Mouse (Mus musculus) layer of hippocampus, adult 9-10 months (tissue): Measurements from ENCODE around the gene 1110012L19Rik.
"Not testable (repeated sequence)": the region's sequence is repeated elsewhere in the genome, so short reads cannot be mapped to it uniquely, and the experiment has no call there.

ENCODE experiments used
- DNase-seq: peaks from one replicate; pipeline ENCODE4 v3.0.0; 2022; ENCODE audit warnings: low spot score

Gene 1110012L19Rik

DNA sequence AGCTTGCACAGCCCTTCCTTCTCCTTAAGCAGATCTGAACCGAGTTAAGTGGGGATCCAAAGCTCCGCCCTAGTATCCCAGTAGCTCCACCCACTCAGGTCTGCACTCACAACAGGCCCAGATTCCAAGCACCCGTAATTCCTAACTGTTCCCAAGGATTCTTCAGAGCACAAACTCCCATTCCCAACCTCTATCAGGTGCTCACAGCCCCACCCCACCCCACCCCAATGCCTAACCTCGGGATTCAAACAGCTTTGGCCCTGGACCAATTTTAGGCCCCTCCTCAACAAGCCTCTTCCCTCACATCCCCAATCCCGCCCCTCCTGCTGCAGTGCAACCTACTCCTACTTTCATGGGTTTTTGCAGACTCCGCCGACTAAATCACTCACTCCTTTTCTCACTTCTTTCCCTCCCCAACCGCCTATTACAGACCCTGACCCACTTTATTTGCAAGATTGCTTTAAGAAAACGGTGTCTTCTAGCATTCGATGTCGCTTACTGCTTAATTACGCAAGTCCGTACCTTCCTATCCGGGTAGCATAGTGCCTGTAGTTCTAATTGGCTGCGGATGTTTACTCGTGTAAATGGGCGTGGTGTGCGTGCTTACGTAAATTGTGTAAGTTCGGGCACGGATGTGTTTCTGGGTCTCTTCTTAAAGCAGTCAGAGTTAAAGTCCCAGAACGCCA, at the start of gene 1110012L19Rik:
TSS of gene 1110012L19Rik (plus strand) at position 602 of the 686 bp plus-strand sequence.
- peak; percentile 77 for DNase-seq

DNA sequence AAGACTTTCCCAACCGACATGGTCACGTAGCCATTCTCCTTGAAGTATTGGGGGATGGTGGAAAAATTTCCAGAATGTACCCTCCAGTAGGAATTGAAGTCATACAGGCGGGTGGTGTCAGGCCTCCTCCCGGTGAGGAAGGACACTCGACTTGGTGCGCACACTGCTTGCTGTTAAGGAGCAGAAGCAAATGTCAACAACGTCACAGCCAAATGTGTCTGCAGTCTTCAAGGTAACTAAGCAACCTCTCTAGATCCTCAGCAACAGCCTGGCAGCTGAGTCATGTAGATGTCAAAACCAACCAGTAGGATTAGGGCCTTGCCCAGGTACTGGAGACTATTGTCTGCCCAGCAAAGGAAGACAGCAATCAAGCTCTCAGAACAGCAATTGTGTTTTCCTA, 22.7 kb upstream of the 1110012L19Rik start:
- no peak for DNase-seq

DNA sequence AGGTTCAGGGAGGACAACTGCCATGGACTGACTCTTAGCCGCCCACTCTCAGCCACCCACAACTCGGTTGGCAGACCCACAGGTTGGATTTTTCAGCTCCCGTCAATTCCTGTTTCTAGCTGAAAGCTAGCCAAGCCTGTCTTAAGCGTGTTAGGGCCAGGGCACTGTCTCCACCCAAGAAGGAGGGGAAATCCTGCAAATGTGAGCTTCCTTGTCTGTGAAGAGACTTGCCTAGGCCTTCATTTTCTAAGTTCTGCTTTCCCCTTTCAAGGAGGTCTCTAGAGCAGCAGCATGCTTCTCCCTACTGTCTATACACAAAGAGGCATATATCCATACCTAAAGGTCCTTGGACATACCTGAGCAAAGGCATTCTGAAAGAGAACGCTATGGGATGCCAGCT, 22.2 kb upstream of the 1110012L19Rik start:
- no peak for DNase-seq

DNA sequence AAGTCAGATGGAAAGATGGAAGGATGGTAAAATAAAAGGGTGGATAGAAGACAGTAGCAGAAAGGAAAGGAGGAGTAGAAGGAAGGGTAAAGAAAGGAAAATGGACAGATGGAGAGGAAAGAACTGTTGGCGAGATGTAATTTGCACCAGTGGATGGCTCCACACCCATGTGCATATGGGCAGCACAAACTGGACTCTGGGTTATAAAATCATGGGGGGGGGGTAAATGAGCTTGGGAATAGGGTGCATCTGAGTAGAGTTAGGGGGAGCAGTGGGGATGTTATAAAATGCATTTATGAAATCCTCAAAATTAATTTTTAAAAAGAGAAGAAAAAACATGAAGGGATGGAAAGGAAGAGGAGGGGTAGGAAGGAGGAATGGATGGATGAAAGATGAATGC, 21.5 kb upstream of the 1110012L19Rik start:
- DNase-seq, result no peak

DNA sequence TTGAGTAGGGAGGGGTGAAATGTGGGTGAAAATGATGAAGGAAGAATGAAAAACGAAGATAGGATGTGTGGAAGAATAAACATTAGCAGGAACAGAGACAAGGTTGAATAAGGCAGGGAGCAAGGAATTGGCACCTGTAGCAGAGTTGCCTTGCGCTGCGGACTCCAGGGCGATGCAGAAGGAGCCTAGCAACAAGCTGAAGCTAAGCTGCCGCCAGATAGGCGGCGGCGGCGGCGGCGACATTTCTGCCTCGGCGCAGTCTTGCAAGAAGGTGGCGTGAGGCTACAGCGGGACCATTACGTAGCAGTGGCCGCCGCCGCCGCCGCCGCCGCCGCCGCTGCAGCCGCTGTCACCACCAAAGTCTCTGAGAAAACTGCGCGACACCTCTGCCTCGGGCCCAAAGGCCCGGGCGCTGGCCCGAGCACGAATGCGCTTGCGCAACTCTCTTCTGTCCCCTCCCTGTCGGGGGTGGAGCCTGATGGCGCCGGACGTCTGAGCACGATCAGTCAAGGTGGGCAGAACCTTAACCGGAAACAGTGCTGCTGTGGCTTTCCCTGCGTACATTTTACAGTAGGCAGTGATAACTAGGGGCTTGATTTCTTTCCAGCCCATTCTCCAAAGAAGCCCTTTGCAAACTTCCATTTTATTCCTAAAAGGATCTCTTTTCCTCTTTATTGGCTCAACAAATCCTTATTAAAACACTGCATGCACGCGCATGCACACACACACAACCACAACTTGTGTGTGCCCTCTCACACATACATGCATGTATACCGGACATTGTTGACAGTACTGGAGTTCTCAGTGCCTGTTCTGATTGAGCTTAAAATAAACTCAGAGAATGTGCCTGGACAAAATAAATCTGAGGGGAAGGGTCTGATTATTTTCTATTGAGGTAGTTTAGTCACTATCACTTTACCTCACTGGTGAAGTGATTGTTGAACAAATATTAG, 20.7 kb upstream of the 1110012L19Rik start, which contains the start of gene Ids:
TSS of gene Ids (minus strand) at position 424 of the 953 bp plus-strand sequence.
- peak; percentile 35 for DNase-seq

DNA sequence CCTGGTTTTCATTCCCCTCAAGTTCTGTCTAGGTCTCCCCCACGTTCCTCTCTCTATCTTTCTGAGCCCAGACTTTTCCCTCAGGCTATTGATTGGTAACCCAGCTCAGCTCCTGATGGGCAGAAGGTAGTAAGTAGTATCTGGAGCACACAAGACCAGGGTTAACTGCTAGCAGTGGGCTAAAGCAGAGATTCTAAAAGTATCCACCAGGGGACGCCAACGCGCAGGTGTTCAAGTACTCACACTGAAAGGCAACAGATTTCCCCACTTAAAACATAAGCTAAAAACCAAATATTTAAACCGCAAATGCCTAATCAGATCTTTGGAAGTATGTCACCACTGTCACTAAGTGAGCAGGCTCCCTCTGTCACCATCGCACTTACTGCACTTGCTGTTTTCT, 15.9 kb upstream of the 1110012L19Rik start:
- DNase-seq, result not testable (repeated sequence)

DNA sequence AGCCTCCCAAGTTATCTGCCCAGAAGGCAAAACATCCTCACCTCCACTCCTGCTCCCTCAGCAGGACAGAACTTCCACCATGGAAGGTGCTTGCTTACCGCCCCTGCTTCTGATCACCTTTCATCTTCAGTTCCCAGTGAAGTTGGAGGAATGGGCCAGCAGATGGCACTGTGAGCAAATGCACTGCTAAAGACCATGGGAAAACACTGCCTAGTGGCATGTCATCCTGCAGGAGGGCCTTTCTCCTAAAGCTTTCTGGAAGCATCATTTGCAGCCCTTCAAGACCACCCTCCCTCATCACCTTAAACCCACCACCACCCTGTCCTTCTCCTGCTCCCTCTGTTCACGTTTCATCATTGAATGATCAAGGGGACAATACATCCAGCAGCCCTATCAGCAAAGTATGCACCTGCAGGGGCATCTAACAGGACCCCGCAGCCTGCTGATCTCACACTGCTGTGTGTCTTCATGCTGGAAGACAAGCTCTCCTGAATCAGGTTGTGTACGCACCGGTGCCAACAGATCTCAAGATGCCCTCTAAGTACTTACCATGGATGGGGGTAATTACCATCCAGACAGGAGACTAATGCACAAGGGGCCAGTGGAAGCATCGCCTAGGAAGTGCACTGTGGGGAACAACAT, 11.1 kb upstream of the 1110012L19Rik start:
- not testable (repeated sequence) for DNase-seq

DNA sequence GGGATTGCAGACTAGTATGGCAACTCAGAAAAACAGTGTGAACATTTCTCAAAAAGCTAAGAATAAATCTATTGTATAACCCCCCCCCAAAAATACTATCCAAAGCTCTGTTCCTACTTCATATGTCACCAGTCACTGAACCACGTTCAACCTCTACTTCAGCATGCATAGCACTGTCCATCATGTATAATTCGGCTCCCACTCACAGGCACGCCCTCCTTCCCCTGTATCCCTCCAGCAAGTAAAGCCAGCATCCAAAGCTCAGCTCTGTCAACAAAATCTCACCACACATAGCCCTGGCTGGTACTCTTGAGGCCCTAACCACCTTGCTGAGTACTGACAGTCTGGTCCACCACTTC, 781 bp upstream of the 1110012L19Rik start:
- DNase-seq, result no peak

DNA sequence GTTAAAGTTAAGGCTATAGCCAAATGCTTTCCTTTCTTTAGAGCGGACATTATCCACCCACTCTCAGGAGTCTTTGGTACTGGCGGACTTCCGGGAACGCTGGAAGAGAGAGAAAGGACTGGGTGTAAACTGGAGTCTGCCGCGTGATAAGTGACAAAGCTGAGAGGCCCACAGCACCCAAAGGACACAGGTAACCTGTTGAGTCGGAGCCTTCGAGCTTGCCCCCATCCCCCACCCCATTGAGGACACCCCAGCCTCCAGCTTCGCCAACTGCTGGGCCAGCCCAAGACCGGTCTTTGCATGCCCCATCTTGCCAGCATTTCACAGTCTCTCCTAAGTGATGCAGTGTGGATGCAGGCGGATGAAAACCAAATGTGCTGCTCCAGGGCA, 280 bp downstream of the 1110012L19Rik start:
- no peak for DNase-seq

DNA sequence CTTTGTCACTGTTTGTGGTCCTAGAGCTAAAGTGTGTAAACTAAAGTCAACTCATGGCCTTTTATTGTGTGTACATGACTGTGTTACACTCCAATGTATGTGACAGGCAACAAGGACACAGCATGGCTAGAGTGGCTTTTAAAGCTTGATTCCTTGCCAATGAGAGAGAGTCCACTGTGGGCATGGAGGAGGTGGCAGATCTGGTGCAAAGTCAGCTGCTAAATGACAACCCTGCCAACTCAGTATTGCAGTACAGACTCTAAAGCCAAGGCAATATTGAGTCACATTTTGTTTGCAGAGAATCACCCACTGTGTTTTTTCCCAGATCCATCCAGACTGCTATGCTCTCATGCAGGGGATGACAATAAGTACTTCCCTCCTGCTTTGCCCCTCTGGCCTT, 7.0 kb downstream of the 1110012L19Rik start:
- DNase-seq, result not testable (repeated sequence)

DNA sequence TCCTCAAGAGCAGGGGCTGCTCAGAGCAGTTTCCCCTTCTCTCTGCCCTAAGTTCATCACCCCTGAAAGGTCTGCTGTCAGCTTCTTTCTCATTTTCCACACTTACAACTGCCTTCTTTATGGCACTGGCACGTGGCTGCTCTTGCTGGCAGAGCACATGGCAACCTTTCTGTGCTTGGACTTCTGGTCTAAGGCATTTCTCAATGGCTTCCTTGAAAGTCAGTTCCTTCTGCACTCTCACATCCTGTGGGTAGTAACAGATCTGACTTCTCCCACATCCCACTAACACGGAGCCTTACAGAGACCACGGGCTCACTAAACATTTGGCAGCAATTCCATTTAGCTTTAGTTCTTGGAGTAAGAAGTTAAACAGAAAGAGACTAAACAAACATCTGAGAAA, 39.8 kb downstream of the 1110012L19Rik start:
- not testable (repeated sequence) for DNase-seq
